Mouse (Mus musculus) neural tube, embryonic 13.5 days (tissue): ENCODE measurements around the gene Fam57a. TPM values are rescaled to one million over a fixed set of nuclear protein-coding genes. Genes with fewer than 3 reads are reported as not detected.
A peak's percentile ranks its signal among the peaks of the same experiment; 100 is the strongest.
"Not testable (repeated sequence)": the region's sequence is repeated elsewhere in the genome, so short reads cannot be mapped to it uniquely, and the experiment has no call there.

Experiments used
- ATAC-seq: fragments of 200-750 bp; cut with Nextera tagmentation; 2 replicates; pipeline ENCODE4 v1.8.0; 2017; ENCODE audit warnings: low read depth, mild to moderate bottlenecking, moderate TSS enrichment, moderate library complexity
- H3K27ac ChIP-seq: fragments of 300-500 bp; sonication (generic); replicated peaks from 2 replicates; pipeline ENCODE4 v1.5.1; 2015; ENCODE audit warnings: moderate library complexity, mild to moderate bottlenecking, inconsistent platforms
- H3K27me3 ChIP-seq: fragments of 300-500 bp; sonication (generic); 2 replicates; pipeline ENCODE4 v1.6.1; 2015; ENCODE audit warnings: mild to moderate bottlenecking, inconsistent platforms
- H3K36me3 ChIP-seq: fragments of 300-500 bp; sonication (generic); 2 replicates; pipeline ENCODE4 v1.6.1; 2015; ENCODE audit warnings: mild to moderate bottlenecking, inconsistent platforms
- H3K4me1 ChIP-seq: fragments of 300-500 bp; sonication (generic); replicated peaks from 2 replicates; pipeline ENCODE4 v1.6.1; 2015; ENCODE audit warnings: inconsistent platforms
- H3K4me2 ChIP-seq: fragments of 300-500 bp; sonication (generic); 2 replicates; pipeline ENCODE4 v1.6.1; 2015; ENCODE audit warnings: inconsistent platforms, mild to moderate bottlenecking, moderate library complexity
- H3K4me3 ChIP-seq: fragments of 300-500 bp; sonication (generic); 2 replicates; pipeline ENCODE4 v1.5.1; 2015; ENCODE audit warnings: mild to moderate bottlenecking, inconsistent platforms
- H3K9ac ChIP-seq: fragments of 300-500 bp; sonication (generic); 2 replicates; pipeline ENCODE4 v1.6.1; 2015; ENCODE audit warnings: moderate library complexity, mild to moderate bottlenecking, inconsistent platforms
- H3K9me3 ChIP-seq: fragments of 300-500 bp; sonication (generic); 2 replicates; pipeline ENCODE4 v1.6.1; 2016; ENCODE audit warnings: inconsistent platforms
- WGBS: fragments of 180-500 bp; shearing (Covaris S2); methylation state at CpG from one replicate; pipeline ENCODE4 v1.1.7; 2015; 5-methylcytosine and 5-hydroxymethylcytosine counted together
- polyA plus RNA-seq: library from polyadenylated mRNA; unstranded; fragments of >200 nt; fragmentation: Nextera tagmentation; extraction: Ambion mirVana; gene quantifications from 2 replicates; pipeline ENCODE4 v1.2.1, GENCODE M21; 2015

Fam57a gene
- polyA plus RNA-seq, 1 experiment from 2014 or later, result 28.4 TPM

DNA sequence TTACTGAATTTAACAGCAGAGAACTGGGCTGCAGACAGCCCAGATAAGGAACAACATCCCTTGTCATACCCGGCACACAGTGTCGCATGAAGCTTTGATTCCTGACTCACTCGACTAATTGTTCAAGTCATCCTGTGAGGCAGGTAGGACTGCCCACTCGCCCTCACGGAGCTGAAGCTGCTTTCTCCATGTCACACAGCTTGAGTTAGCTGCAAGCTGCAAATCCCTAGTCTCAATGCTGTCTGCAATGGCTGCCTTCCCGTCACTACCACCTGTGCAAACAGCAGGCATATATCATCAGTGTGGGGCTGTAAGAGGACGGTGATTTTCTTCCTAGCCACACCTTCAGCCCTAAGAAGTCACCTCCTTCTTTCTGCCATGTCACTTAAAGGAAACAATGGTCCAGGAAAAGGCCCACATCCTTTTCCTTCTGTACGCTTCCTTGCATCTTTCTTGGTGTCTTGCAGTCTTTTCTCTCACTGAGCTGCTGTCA, 17.6 kb downstream of the Fam57a start:
- Histone ChIP-seq H3K27me3 (no peaks in the 10 kb centered on the region), H3K9ac (no peak overlapping the region), H3K36me3 (no peaks in the 10 kb centered on the region), H3K4me2 (no peak overlapping the region), H3K4me3 (no peak overlapping the region), H3K4me1 (0 out of 2 replicates have a peak, but pooled peaks cover 7% of the 10 kb centered on the region), H3K27ac (no peak overlapping the region), H3K9me3 (no peaks in the 10 kb centered on the region)
- WGBS, result 59% methylated on average over 8 of the region's 8 CpGs
- ATAC-seq, result no peak

DNA sequence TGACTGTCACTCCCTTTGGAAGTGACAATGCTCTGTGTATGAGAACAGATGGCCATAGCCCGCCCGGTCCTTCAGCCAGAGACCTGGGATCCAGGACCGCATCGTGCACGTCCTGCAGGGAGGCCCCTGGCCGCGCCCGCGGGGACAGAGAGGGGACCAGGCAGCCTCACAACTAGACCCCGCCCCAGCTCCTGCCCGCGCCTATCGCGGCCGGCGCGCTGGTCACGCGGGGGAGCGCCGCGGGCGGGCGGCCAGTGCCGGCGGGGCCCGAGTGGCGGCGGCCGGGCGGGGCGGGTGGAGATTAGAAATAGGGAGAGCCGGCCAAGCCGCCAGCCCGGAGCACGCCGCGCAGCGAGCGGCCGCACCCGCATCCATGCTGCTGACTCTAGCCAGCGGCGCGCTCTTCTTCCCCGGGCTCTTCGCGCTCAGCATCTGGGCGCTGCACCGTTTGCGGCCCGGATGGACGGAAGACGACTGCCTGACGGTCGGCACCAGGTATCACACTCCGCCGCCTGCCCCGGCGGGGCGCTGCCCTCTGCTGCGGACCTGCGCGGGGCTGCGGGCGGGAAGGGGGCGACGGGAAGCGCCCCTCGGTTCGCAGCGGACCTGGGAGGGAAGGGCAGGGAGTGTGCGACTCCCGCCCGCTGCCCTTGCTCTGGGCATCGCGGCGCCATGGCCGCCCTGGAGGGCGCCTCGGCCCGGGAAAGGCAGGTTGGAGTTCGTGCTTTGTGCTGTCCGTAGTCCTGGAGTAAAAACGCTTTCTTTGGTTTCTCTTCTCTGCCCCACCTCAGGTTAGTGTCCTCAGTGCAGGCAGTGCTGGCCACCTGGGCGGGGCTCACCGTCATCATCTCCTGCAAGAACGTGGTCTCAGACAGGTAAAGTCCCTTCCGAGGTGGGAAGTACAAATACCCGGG, 22.5 kb downstream of the Fam57a start:
- WGBS, result under 1% methylated on average over 89 of the region's 90 CpGs
- H3K4me1 ChIP-seq, result peaks cover 18% of the 10 kb centered on the region

DNA sequence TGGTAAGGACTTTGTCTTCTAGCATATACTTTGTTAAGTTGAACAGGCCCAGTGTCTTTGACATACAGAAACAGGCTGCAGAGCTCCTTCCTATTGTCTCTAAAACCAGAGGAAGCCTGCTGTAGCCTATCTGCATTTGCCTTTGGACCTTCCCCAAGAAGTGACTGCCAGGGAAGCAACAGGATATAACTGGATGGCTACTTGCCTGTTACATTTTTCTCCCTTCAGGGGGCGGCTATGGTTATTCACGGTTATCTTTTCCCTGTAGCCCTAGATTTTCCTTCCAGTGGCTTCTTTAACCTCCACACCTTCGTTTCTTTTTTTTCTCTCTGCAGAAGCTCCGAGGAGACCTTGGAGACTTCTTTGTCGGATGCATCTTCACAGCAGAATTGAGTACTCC, 27.3 kb downstream of the Fam57a start:
- Histone ChIP-seq H3K4me3 (no peak overlapping the region), H3K9ac (no peak overlapping the region), H3K4me1 (peaks cover 12% of the 10 kb centered on the region), H3K27me3 (no peaks in the 10 kb centered on the region), H3K27ac (no peak overlapping the region), H3K36me3 (peaks cover 72% of the 10 kb centered on the region), H3K9me3 (no peaks in the 10 kb centered on the region), H3K4me2 (no peak overlapping the region)
- WGBS, result 90% methylated on average over 5 of the region's 5 CpGs
- no peak for ATAC-seq

More for the DNA sequence above, 22.5 kb downstream of the Fam57a start:
- H3K36me3 ChIP-seq, result peaks cover 27% of the 10 kb centered on the region
- H3K9me3 ChIP-seq, result no peaks in the 10 kb centered on the region
- H3K27me3 ChIP-seq, result no peaks in the 10 kb centered on the region
- H3K9ac ChIP-seq, result peak overlapping the region; percentile 95
- H3K4me3 ChIP-seq, result peak overlapping the region; percentile 93
- ATAC-seq, result peak; percentile 96
- H3K27ac ChIP-seq, result peak overlapping the region; percentile 89
- peak overlapping the region; percentile 90 for H3K4me2 ChIP-seq

DNA sequence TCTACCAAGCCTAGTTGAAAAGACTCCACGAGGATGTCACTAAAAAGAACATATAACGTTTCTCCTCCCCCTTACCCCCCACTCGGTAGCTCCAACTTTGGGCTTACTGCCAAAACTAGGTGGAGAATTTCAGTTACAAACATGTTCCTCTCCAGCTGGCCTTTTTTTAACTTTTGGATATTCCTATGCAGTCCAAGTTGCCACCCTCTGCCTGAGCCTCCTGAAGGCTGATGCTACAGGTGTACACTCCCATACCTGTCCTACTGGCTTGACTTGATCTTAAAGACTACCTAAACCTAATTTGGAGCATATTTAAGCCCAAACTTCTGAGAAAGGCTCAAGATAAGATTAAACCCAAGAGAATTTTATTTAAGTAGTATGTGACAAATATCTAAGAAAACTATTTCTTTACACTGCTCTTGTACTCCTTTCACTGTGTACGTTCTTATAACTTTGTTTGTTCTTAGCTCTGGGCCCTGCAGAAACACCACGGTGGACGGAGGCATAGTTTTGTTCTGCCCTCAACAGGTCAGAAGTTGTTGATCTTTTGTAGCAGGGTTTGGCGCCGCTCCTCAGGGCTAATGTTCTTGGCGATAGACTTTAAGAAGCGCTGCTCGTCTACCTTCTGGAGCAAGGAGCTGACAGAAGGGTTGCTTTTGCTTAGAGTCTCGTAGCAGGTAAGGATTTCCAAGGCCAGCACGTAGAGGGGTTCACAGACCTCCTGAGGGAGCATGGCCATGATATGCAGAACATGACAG, 30.9 kb downstream of the Fam57a start:
- no peaks in the 10 kb centered on the region for H3K9me3 ChIP-seq
- H3K27me3 ChIP-seq, result no peaks in the 10 kb centered on the region
- 90% methylated on average over 13 of the region's 13 CpGs for WGBS
- ATAC-seq, result no peak
- no peak overlapping the region for H3K4me2 ChIP-seq
- H3K9ac ChIP-seq, result no peak overlapping the region
- no peaks in the 10 kb centered on the region for H3K4me1 ChIP-seq
- H3K36me3 ChIP-seq, result peaks cover 83% of the 10 kb centered on the region
- no peak overlapping the region for H3K4me3 ChIP-seq
- H3K27ac ChIP-seq, result no peak overlapping the region

DNA sequence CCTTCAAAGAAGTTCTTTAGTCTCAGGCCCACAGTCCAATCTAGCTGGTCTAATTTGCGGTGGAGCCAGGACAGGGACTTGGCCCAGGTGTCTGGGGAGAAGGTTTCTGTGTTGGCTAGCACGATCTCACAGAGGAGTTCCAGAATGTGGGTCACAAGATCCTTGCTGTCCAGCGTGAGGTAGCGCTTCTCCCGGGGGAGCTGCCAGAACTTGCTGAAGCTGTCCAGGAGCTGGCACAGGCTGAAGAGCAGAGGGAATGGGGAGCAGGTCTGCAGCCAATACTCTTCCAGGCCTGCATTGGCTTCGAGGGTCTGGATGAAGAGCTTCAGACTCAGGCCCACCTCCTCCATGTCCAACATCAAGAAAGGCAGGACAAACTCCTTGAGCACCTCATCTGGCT, 32.1 kb downstream of the Fam57a start:
- peaks cover 71% of the 10 kb centered on the region for H3K36me3 ChIP-seq
- not testable (repeated sequence) for H3K27ac ChIP-seq, ATAC-seq, H3K9me3 ChIP-seq, H3K4me3 ChIP-seq, H3K27me3 ChIP-seq, H3K4me2 ChIP-seq, H3K9ac ChIP-seq
- WGBS, result 97% methylated on average over 6 of the region's 6 CpGs
- peaks cover 11% of the 10 kb centered on the region for H3K4me1 ChIP-seq

GRCm38 (mm10) chr11:76213841-76214240, 34.4 kb downstream of the Fam57a start:
- Histone ChIP-seq H3K4me1 (peaks cover 21% of the 10 kb centered on the region), H3K27ac (no peak overlapping the region), H3K9ac (no peak overlapping the region), H3K9me3 (no peaks in the 10 kb centered on the region), H3K4me2 (no peak overlapping the region), H3K27me3 (no peaks in the 10 kb centered on the region), H3K36me3 (peaks cover 49% of the 10 kb centered on the region), H3K4me3 (no peak overlapping the region)
- 31% methylated on average over 5 of the region's 5 CpGs for WGBS
- ATAC-seq, result no peak

GRCm38 (mm10) chr11:76215011-76215410, 35.5 kb downstream of the Fam57a start:
- Histone ChIP-seq H3K4me1 (peaks cover 21% of the 10 kb centered on the region), H3K36me3 (peaks cover 48% of the 10 kb centered on the region), H3K27ac (no peak overlapping the region), H3K9me3 (no peaks in the 10 kb centered on the region), H3K4me3 (no peak overlapping the region), H3K4me2 (no peak overlapping the region), H3K9ac (no peak overlapping the region), H3K27me3 (no peaks in the 10 kb centered on the region)
- ATAC-seq, result no peak
- WGBS, result 90% methylated on average over 2 of the region's 2 CpGs

GRCm38 (mm10) chr11:76216049-76216540, 36.6 kb downstream of the Fam57a start:
- no peak overlapping the region for H3K9ac ChIP-seq
- no peak for ATAC-seq
- peak overlapping the region; percentile 75 for H3K4me2 ChIP-seq
- 93% methylated on average over 5 of the region's 5 CpGs for WGBS
- peak overlapping the region; percentile 85 for H3K4me3 ChIP-seq
- peaks cover 47% of the 10 kb centered on the region for H3K36me3 ChIP-seq
- H3K4me1 ChIP-seq, result peaks cover 21% of the 10 kb centered on the region
- no peak overlapping the region for H3K27ac ChIP-seq
- H3K27me3 ChIP-seq, result no peaks in the 10 kb centered on the region
- H3K9me3 ChIP-seq, result no peaks in the 10 kb centered on the region

- Histone ChIP-seq H3K27me3 (no peaks in the 10 kb centered on the region), H3K4me3 (peak overlapping the region; percentile 85), H3K9ac (peak overlapping the region; percentile 95), H3K36me3 (peaks cover 48% of the 10 kb centered on the region), H3K4me1 (peaks cover 21% of the 10 kb centered on the region), H3K4me2 (peak overlapping the region; percentile 75), H3K9me3 (no peaks in the 10 kb centered on the region), H3K27ac (peak overlapping the region; percentile 92)
- peak; percentile 87 for ATAC-seq
- 3% methylated on average over 33 of the region's 33 CpGs for WGBS
These were observed 37.4 kb downstream of the Fam57a start for GRCm38 (mm10) chr11:76216681-76217389.

DNA sequence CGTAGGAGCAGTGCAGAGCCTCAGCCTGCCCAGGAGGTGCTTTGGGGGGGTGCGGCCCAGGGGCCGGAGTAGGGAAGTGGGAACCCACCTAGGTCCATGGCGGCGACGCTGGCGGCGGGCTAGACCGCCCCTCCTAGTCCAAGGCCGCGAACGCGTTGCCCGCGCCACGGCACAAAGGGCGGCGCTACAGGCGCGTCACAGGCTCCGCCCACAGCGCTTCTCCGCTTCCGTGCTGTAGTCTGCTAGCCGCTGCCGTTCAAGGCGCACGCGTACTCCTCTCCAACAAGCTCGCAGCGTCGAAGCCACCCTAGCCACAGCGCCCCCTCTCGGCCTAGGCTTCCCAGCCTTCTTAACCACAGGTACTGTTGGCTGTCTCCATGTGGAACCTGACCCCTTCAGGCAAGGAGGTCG, 37.9 kb downstream of the Fam57a start, which contains the start of the genes Dbil5 and Gemin4:
Gene Dbil5, plus strand, starts transcription at position 219 of the 411 bp plus-strand sequence.
Gene Gemin4, minus strand, starts transcription at position 275 of the 411 bp plus-strand sequence.
- Histone ChIP-seq H3K4me3 (peak within 1 kb of the TSS; percentile 85), H3K36me3 (peaks cover 48% of the 10 kb centered on the region), H3K9ac (peak within 1 kb of the TSS; percentile 95), H3K4me2 (peak within 1 kb of the TSS; percentile 75), H3K4me1 (peaks cover 21% of the 10 kb centered on the region), H3K27me3 (no peaks in the 10 kb centered on the region), H3K27ac (peak within 1 kb of the TSS; percentile 92), H3K9me3 (no peaks in the 10 kb centered on the region)
- WGBS, result under 1% methylated on average over 35 of the region's 35 CpGs
- peak; percentile 99 for ATAC-seq

GRCm38 (mm10) chr11:76224631-76225030, 45.2 kb downstream of the Fam57a start:
- H3K4me1 ChIP-seq, result no peaks in the 10 kb centered on the region
- 93% methylated on average over 5 of the region's 5 CpGs for WGBS
- H3K4me3 ChIP-seq, result no peak overlapping the region
- no peaks in the 10 kb centered on the region for H3K9me3 ChIP-seq
- no peak overlapping the region for H3K27ac ChIP-seq
- no peak overlapping the region for H3K4me2 ChIP-seq
- H3K27me3 ChIP-seq, result no peaks in the 10 kb centered on the region
- no peak overlapping the region for H3K9ac ChIP-seq
- no peak for ATAC-seq
- peaks cover 65% of the 10 kb centered on the region for H3K36me3 ChIP-seq
